10 mouse cellular contexts compared by ENCODE assay signal in genomic region chr7:63802751-63803150, GRCm38 (mm10).
DNase-seq lines count a peak whose midpoint lies in the region; ATAC-seq and TF ChIP-seq lines count a peak whose summit lies in the region.
"Had no signal": no experiment of that assay in that cellular context is flagged by ENCODE, and none has a peak within 500 bp of the region (broad histone marks: within the 10 kb centered on the region; RNA-seq: fewer than 3 reads in every experiment).

No protein-coding gene starts in this region.

- H3K9ac ChIP-seq in liver, embryonic 14.5 days (replicated peaks): no peak overlapping the region
- H3K9ac ChIP-seq: heart, embryonic 13.5 days; midbrain, embryonic 13.5 days had no signal

- no peaks in the 10 kb centered on the region for H3K27me3 ChIP-seq in liver, embryonic 14.5 days (ENCODE audit: control insufficient read depth, insufficient read depth, low read length)
- H3K27me3 ChIP-seq: heart, embryonic 13.5 days; midbrain, embryonic 13.5 days had no signal

- H3K4me2 ChIP-seq in liver, embryonic 14.5 days (ENCODE audit: low read depth): no peak overlapping the region
- H3K4me2 ChIP-seq: heart, embryonic 13.5 days; midbrain, embryonic 13.5 days had no signal

- DNase-seq in liver, embryonic 14.5 days (ENCODE audit: low read depth in 3 of 3, low spot score in 3 of 3): peak in 2 of 3 experiments; percentile 49 to 50
- no peak for DNase-seq in liver
- peak; percentile 20 for DNase-seq in T-cell, adult 2 months (ENCODE audit: low spot score)
- peak; percentile 52 for DNase-seq in heart, adult 8-10 months (ENCODE audit: low spot score)
- peak; percentile 18 for DNase-seq in mesoderm, embryonic 11.5 days (ENCODE audit: low read depth, low spot score)
- DNase-seq in urinary bladder, postnatal 25 days (ENCODE audit: low spot score): no peak
- no peak for DNase-seq in left cerebral cortex, adult 11 months (ENCODE audit: low spot score)

- H3K4me1 ChIP-seq in liver, embryonic 14.5 days (replicated peaks; ENCODE audit: control insufficient read depth in 2 of 2, insufficient read depth in 2 of 2, low read length in 1 of 2): no peaks in the 10 kb centered on the region
- H3K4me1 ChIP-seq: heart, embryonic 13.5 days; midbrain, embryonic 13.5 days had no signal

- no peak overlapping the region for H3K27ac ChIP-seq in liver, embryonic 14.5 days
- H3K27ac ChIP-seq: heart, embryonic 13.5 days; midbrain, embryonic 13.5 days had no signal

- H3K4me3 ChIP-seq in liver, embryonic 14.5 days (ENCODE audit: insufficient read depth in 1 of 2, low read depth in 2 of 2, low read length in 2 of 2): no peak overlapping the region
- H3K4me3 ChIP-seq: heart, embryonic 13.5 days; midbrain, embryonic 13.5 days had no signal

- no peaks in the 10 kb centered on the region for H3K9me3 ChIP-seq in liver, embryonic 14.5 days (ENCODE audit: control insufficient read depth, low read length)
- H3K9me3 ChIP-seq: heart, embryonic 13.5 days; midbrain, embryonic 13.5 days had no signal

- no peak for ATAC-seq in liver, embryonic 14.5 days (ENCODE audit: insufficient read depth)
- ATAC-seq in monocyte, adult 5-6 weeks (replicated peaks; ENCODE audit: insufficient number of reproducible peaks, low FRiP score, low TSS enrichment, poor library complexity, severe bottlenecking): no peak
- ATAC-seq: midbrain, embryonic 13.5 days had no signal

- no peak for TF ChIP-seq CTCF in liver, embryonic 14.5 days (IDR thresholded peaks at IDR 0.05; ENCODE audit: low read depth)

- 79% methylated on average over 21 of the region's 21 CpGs for WGBS in liver, embryonic 14.5 days (ENCODE audit: insufficient replicate concordance)

- no peak for TF ChIP-seq EP300 in liver, embryonic 14.5 days (IDR thresholded peaks at IDR 0.05; ENCODE audit: low read depth)

- no peaks in the 10 kb centered on the region for H3K36me3 ChIP-seq in liver, embryonic 14.5 days (replicated peaks; ENCODE audit: control insufficient read depth, insufficient read depth, low read depth)
- H3K36me3 ChIP-seq: heart, embryonic 13.5 days; midbrain, embryonic 13.5 days had no signal

Comparison
In these comparisons a context has a peak if more than half of its experiments do, and no peak if none do; other contexts are left out.
1. DNase-seq: peak in liver, embryonic 14.5 days (2 of 3), T-cell, adult 2 months (single experiment), heart, adult 8-10 months (single experiment) and mesoderm, embryonic 11.5 days (single experiment); none in liver (single experiment), urinary bladder, postnatal 25 days (single experiment) and left cerebral cortex, adult 11 months (single experiment).